Mouse (Mus musculus): Measurements from ENCODE around the gene Cbx8.

GRCm38 (mm10) chr11:119047261-119048132 lies 6.7 kb upstream of the Cbx8 start:
- TF ChIP-seq CTCF (IDR thresholded peaks at IDR 0.05; ENCODE audit: control insufficient read depth, insufficient read depth, low read length) (no peak), POLR2A (IDR thresholded peaks at IDR 0.05; ENCODE audit: borderline replicate concordance, control insufficient read depth, low read depth, low read length) (no peak)

Data from bone marrow, adult 2 months (tissue).